Mouse (Mus musculus): ENCODE measurements around the gene Rfk.

Rfk gene

DNA sequence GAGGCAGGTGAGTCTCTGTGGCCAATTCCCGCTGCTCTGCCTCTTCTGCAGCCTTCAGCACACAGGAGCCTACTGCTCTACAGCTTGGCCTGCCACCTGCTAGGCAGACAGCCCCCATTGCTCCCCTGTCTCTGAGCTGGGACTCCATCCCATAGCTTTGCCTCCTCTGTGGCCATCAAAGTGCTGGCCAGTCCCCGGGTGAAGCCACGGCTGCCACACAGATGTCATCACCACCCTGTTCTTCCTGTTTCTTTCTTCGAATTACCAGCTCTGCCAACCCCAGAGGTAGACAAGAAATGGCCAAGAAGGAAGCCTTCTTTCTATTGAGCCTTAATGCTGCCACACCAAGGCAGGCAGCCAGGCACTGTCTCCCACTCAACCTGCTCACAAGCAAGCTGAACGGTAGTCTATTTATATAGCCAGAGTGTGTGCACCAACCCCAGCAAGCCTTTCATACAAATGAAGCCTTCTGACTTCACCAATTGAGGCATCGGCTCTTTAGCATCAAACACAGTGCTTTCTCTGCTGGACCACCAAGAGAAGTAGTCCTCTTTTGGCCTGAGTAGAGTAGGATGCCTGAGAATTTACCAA is 10.9 kb upstream of the Rfk start:
- DNase-seq (ENCODE audit: extremely low read depth, low read depth): no peak

DNA sequence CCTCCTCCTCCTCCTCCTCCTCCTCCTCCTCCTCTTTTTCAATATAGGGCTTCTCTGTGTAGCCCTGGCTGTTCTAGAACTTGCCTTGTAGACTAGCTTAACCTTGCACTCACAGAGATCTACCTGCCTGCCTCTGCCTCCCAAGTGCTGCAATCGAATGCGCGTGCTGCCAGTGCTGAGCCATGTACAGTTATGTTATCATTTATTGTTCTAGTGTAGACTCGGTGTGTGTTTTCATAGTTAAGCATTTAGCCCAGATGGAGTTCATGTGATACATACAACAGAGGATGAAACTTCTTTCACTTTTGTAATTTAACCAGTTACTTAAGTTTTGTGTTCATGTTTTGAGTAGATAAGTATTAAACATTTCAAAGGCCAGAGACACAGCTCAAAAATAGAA is 8.8 kb upstream of the Rfk start:
- DNase-seq (ENCODE audit: extremely low read depth, low read depth): no peak

DNA sequence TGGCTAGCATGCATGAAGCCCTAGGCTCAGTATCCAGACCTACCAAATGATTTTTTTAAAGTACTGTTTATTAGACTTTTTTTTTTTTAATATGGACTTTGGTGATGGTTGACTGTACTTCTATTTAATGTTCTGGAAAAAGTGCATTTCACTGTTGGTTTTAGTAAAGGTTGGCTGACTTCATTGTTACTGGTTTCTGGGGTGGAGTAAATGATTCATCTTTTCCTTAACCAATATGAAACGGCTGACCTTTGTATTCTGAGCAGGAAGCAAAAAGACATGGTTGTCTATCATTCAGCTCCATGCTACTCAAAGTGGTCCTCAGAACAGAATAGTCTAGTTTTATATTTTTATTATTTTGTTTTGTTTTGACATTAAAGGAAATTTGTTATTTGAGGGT is 8.4 kb upstream of the Rfk start:
- DNase-seq (ENCODE audit: extremely low read depth, low read depth): no peak

DNA sequence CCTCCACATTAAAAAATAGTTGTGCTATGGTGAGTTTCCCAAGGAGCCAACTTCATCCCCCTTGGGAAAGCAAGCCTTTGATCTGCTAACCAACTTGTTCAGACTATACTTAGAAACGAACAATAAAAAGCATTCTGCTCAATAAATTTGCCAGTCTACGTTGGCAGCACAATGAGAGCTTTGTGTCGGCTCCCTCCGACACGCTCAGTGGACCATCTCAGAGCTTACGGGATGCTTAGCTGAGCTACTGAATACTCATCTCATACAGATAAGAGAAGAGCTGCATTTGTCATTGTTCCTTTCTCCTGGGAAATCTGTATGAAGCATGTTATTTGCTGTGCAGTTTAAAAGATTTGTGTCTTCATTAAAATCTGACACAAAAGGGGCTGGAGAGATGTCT is 7.4 kb upstream of the Rfk start:
- no peak for DNase-seq (ENCODE audit: extremely low read depth, low read depth)

DNA sequence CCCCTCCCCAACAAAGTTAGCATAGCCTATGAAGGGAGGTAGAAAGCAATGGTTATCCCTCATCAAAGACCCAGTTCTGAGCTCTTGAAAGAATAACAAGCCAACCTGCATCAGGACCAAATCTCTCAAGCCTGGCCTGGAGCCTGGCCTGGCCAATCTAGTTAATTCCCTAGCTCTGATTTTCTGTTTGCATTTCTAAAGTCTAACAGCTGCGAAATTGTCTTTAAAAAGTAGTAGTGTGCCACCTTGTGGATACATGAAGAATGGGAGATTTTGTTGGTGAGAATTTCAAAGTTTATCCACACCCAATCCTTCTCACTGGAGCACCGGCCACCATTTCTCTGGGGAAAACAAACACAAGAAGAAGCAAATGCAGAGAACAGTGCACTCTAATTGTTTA is 5.4 kb upstream of the Rfk start:
- DNase-seq (ENCODE audit: extremely low read depth, low read depth): peak; percentile 18

DNA sequence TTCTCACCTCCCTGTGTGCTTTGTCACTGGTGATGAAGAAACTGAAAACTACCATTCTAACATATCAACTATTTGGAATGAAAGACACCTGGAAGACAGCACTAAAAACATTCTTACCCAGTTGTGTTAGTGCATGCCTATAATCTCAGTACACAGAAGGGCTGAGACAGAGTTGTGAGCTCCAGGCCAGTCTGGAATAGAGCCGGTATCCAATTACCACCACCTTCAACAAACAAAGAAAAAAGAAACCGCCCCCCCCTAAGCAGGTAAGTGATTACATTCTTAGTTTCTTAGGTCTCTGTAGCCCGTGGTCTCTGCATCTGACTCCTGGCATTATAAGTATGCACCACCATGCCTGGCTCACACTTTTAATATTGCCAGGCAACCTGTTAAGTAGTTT is 977 bp upstream of the Rfk start:
- no peak for DNase-seq (ENCODE audit: extremely low read depth, low read depth)

DNA sequence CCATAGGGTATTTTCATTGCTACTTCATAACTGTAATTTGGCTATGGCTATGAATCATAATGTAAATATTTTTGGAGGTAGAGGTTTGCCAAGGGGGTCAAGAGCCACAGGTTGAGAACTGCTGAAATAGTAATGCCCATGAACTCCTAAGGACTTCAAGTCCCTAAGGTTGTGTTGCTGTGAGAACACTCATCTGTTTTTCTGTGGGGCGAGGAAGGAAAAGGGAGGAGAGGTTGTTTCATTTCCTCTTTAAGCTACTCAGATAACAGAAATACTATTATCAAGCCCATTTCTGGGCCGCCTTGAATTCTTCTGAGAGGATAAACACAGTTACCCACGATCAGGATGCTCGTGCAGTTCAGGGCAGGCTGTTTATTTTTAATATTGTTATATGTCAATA is 3.0 kb downstream of the Rfk start:
- DNase-seq (ENCODE audit: extremely low read depth, low read depth): peak; percentile 33

DNA sequence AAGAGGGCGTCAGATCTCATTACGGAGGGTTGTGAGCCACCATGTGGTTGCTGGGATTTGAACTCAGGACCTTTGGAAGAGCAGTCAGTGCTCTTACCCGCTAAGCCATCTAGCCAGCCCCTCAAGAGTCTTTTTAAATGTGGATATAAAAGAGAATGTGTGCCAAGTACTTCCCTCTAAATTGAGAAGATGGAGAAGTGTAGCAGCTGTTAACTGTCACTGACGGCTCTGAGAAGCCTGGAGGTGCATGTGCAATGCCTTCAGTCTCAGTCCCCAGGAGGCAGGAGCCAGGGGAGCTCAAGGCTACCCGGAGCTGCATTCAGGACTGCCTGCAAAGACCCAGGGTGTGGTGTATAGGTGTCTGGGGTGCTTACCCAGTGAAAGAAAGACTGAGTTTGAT is 4.1 kb downstream of the Rfk start:
- DNase-seq (ENCODE audit: extremely low read depth, low read depth): no peak

DNA sequence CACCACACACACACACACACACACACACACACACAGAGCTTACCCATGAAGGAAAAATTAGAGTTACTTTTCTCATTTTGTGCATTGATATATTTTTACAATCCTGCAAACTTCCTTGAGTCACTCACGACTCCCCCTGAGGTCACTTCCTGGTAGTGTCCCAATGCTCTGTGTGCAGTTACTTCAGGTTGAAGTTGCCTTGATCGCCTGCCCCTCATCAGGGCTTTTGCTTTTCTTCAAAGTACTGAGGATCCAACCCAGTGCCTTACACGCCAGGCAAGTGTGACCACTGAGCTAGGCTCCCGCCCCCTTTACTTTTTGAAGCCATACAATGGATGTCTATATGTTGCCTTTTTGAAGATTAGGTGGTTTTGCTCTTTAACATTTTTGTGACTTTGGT is 6.1 kb downstream of the Rfk start:
- DNase-seq (ENCODE audit: extremely low read depth, low read depth): no peak

DNA sequence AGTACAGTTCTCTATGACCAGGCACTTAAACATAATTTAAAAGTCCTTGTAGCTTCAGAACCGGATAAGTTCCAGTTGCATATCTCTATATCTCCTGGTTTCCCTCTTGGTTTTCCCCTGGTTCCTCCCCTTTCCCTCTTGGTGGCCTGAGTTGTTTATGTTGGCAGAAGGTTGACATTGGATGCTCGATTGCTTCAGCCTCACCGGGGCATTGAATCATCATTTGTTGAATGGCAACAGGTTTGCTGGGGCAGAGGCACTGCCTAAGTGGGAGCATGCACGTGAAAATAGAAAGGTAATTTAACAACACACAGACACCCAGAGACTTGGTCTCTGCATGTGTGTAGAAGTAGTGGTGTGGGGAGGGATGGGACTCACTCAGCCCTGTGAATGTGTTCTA is 6.7 kb downstream of the Rfk start:
- no peak for DNase-seq (ENCODE audit: extremely low read depth, low read depth)

DNA sequence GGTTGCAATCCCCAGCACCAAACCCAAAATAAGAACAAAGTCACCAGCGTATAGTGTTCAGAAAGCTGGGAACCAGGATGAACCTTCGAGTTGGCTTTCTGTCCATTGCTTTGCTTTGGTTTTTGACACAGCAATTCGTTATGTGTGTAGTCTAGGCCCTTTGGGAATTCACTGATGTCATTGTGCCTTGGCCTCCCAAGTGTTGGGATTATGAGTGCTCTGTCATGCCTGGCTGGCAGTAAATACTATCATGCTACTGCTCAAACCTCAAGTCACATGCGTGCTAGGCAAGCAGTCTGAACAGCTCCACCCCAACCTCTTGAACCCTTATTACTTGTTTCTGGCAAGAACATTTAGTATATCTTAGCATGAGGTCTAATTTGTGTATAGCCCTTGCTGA is 9.3 kb downstream of the Rfk start:
- no peak for DNase-seq (ENCODE audit: extremely low read depth, low read depth)

DNA sequence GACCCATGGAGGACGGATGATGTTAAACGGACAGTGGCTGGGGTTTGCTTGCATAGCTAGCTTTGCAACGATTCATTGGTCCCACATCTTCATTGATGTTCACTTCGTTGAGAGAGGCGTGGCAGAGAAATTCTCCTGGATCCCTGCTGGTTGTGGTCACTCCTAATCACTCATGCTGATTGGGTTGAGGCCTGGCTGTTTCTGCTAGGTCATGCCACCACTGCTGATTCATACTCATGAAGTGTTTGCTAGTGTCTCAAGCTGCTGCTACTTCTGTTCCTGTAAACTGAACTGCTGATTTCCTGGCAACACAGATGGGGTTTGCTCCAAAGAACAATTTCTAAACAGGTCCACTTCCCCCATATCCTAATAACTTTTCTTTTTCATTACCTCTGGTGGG is 13.0 kb downstream of the Rfk start:
- DNase-seq (ENCODE audit: extremely low read depth, low read depth): no peak

DNA sequence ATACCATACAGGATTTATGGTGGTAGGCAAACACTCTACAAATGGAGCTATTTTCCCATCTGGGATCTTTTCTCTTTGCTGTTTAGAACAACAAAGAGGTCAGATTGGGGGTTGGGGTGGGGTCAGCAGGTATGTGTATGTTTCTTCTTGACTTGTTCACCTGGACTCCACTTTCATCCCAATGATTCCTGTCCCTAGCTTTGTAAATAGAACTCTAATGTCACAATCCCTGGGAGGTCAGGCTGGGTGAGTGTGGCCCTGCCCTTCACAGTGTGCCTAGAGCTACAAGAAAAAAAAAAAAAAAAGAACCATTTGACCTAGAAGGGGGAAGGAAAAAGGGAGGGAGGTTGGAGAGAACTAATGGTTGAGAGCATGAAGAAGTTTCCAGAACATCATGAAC is 14.7 kb downstream of the Rfk start:
- DNase-seq (ENCODE audit: extremely low read depth, low read depth): no peak

DNA sequence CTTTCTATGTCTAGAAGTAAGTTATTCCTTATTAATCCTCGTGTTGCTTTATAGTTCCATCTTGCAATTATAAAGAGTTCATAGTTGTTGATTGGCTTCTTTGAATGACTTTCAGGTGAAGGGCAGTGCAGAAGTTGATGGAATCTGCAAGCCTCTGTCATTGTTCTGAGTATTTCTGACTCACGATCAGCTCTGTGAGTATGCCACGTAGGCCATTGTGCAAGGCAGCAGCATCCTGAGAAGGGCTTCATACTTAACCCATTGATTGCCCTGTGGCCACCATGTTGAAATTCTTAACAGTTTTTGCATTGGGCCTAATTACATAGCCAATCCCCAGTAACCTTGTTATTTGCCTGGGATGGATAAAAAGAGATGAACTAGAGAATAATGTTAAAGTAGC is 15.5 kb downstream of the Rfk start:
- DNase-seq (ENCODE audit: extremely low read depth, low read depth): no peak

DNA sequence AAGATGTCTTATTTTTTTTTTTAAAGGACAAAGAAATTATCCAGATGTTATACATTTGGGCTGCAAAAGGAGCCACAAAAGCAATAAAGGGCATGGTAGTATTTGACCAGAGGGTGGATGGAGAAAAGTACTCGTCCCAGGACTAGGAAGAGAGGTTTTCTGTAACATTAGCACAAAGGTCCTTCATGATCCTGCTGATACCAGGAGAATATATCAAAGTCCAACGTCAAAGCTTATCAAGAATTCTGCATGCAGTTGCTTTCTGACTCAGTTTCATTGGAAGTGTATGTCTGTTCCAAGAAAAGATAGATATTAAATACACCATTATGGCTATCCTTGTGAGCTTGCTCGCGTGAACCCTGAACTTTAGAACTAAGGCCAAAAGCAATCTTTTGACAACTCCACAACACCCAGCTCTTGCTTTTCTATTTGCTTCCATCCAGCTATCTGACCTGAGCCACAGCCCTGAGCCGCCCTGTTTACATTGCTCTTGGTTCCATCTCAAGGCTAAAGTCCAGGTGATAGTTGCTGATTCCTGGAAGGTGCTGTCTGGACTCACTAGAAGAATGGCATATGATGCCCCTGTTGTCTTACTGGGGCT is 16.7 kb downstream of the Rfk start:
- no peak for DNase-seq (ENCODE audit: extremely low read depth, low read depth)

DNA sequence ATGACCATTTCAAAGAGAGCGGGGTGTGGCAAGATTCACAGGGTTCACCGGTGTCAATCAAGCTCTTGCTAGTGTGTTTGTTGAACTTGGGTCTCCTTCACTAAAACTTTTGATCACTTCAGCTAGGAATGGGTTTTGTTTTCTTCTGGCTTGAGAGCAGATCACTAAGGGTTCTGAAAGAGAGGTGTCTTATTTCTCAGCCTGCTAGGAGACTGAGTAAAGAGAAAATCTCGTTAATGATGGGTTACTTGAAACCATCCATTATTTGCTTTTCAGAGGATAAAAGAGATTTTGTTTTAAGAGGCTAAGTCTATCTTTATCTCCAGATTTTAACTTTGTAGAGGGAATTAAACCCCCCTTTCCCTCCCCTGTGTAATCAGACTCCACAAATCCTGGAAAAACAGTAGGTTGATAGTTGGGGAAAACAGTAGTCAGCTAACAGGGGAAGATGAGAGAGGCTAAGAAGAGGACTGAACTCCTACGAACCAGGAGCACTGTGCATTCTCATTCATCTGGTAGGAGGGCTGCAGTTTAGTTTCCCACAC is 19.1 kb downstream of the Rfk start:
- no peak for DNase-seq (ENCODE audit: extremely low read depth, low read depth)

DNA sequence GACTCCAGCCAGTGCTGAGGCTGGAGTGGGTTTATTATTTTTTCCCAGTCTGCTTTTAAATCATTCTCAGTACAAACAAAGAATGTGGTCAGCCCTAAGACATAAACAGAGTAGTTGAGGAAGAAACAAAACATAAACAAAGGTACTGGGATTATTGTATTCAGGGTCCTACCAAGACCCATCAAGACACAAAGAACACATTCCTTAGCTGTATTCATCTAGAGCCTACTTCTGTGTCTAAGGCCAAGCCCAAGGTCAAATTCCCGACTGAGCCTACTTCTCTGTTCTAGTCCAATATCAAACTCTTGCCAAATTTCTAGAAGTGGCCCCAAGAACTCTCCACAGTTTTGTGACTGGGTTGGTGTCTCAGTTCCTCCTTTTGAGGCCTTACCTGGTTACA is 24.0 kb downstream of the Rfk start:
- no peak for DNase-seq (ENCODE audit: extremely low read depth, low read depth)

DNA sequence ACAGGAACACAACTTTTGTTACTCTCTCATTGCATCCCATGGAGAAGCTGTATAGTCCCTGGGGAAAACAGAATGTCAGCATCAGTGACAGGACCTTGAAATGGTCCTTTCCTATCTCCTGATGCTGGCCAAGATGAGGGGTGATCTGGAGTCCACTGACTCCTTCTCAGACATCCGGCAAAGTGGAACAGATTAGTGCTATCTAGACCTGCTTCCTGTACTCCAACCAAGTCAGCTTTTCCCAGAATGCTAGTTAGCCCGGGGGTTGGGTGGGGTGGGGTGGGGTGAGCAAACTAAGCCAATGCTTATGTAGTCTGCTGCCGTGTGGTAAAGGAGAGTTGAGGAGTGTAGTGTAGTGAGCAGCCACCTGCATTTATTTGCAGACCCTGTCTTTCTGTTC is 29.5 kb downstream of the Rfk start:
- no peak for DNase-seq (ENCODE audit: extremely low read depth, low read depth)

DNA sequence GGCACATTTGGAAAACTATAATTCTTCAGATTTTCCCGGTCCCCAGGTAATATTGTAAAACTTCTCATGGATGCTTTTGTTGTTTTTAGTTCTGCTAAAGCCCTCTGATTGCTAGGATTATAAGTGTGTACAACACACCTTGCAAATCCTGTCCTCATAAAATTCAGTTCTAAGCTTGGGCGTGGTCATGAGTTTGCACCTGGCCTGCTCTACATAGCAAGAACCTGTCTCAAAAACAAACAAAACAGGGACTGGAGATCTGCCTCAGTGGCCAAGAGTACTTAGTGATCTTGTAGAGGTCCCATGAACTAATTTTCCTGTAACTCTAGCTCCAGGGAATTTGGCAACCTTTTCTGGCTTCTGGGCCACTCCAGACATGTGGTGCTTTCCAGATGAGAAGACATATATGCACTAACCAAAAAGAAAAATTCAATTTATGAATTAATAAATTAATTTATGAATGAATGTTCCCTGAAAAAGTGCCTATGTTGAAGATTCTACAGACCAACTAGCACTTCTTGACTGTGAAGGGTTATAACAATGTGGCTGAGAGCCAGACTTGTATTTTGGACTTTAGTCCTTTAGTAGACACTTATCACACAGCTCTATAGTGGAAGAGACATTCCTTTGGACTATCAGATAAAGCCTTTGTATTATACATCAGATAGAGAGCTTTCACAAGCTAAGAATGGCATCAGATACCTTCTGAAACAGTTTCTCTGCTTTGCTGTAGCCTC is 34.1 kb downstream of the Rfk start:
- no peak for DNase-seq (ENCODE audit: extremely low read depth, low read depth)

DNA sequence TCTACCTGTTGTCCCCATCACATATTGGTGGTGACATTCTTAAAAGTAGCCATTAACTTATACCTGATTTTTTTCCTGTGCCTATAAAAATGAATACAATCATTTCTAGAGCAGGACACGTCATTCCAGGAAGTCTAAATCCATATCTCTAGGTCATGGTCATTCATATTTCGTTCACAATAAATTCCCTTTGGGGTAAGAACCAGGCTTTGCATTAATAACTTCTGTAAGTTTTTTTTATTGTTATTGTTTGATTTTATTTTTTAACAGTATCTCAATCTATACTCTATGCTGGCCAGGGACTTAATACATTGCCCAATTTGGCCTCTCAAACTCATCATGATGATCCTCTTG is 34.7 kb downstream of the Rfk start:
- DNase-seq (ENCODE audit: extremely low read depth, low read depth): no peak

DNA sequence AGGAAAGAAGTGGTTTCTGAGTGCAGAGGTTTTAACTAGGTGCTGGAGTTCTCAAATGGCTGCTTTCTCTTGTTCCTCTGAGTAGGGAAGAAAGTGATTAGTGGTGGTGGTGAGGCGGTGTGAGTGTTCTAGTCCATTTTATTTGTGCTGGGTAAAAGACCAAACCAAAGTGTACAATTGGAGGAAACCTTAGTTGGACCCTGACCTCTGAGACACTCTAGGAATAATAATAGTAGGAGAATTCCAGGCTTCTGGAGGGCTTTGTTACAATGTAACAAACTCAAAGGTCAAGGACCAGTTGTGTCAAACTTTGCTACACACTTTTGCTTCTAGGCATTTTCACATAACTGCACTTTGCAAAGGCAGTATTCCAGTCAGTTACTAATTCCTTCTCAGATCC is 42.8 kb downstream of the Rfk start:
- no peak for DNase-seq (ENCODE audit: extremely low read depth, low read depth)

DNA sequence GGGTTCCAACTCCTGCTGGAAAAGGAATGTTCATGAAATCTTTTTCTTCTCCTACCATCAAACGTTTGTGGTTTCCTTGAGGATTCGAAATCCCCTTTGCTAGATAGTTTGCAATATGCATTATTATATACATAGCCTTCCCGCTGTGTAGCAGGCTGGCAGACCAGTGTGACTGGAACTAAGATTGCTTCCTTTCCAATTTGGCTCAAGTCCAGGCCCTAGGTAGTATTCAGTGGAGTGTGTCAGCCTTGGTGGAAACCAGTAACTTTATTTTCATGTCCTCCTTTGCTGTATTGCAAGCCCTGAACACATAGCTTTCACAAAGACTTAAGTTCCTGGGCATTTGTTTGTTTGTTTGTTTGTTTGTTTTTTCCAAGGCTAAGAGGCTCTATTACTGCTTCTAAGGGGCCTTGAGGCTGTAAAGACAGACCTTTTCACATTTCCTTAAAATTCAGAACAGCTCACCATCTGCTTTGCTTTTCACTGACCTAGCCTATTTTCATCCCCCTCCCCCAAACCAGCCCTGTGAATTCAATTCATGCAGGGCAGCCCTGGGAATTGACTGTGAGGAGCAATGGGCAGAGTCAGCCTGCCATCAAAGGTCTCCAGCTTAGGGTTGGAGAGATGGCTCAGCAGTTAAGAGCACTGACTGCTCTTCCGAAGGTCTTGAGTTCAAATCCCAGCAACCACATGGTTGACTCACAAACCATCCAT is 45.8 kb downstream of the Rfk start:
- no peak for DNase-seq (ENCODE audit: extremely low read depth, low read depth)
